26 mouse cellular contexts compared by ENCODE assay signal in genomic region chr3:104743864-104744263, GRCm38 (mm10). TPM values are rescaled to one million over a fixed set of nuclear protein-coding genes. Genes with fewer than 3 reads are reported as not detected.
DNase-seq lines count a peak whose midpoint lies in the region; ATAC-seq and TF ChIP-seq lines count a peak whose summit lies in the region.
"Had no signal": no experiment of that assay in that cellular context is flagged by ENCODE, and none has a peak within 500 bp of the region (broad histone marks: within the 10 kb centered on the region; RNA-seq: fewer than 3 reads in every experiment).

No protein-coding gene starts in this region.

- no peak for TF ChIP-seq CTCF in forebrain, postnatal 0 days (IDR thresholded peaks at IDR 0.05; ENCODE audit: low read depth)
- no peak for TF ChIP-seq CTCF in hindbrain, postnatal 0 days (IDR thresholded peaks at IDR 0.05; ENCODE audit: low read depth)

- no peak overlapping the region for H3K4me3 ChIP-seq in myocyte
- no peak overlapping the region for H3K4me3 ChIP-seq in forebrain, postnatal 0 days (ENCODE audit: low read depth, low read length)
- H3K4me3 ChIP-seq in hindbrain, postnatal 0 days (ENCODE audit: low read length): no peak overlapping the region
- H3K4me3 ChIP-seq: forebrain, embryonic 15.5 days; hindbrain, embryonic 10.5 days; hindbrain, embryonic 13.5 days had no signal

- no peaks in the 10 kb centered on the region for H3K9me3 ChIP-seq in forebrain, postnatal 0 days (ENCODE audit: low read length)
- no peaks in the 10 kb centered on the region for H3K9me3 ChIP-seq in hindbrain, postnatal 0 days (ENCODE audit: low read length)
- H3K9me3 ChIP-seq: forebrain, embryonic 15.5 days; hindbrain, embryonic 10.5 days; hindbrain, embryonic 13.5 days had no signal

- ATAC-seq in common myeloid progenitor, adult 5-6 weeks (replicated peaks; ENCODE audit: low read depth, poor library complexity, severe bottlenecking): peak; percentile 89
- ATAC-seq in hematopoietic stem cell, adult 5-6 weeks (replicated peaks in 1 of 2; ENCODE audit: insufficient read depth in 1 of 2, low FRiP score in 2 of 2, low TSS enrichment in 1 of 2, low read depth in 1 of 2, poor library complexity in 2 of 2, severe bottlenecking in 2 of 2): peak; percentile 72 to 84
- no peak for ATAC-seq in forebrain, postnatal 0 days
- ATAC-seq in hindbrain, postnatal 0 days: no peak
- ATAC-seq: forebrain, embryonic 15.5 days; hindbrain, embryonic 16.5 days; inflammation-experienced regulatory T-cells, adult 6 months; intestine, embryonic 16.5 days; Patski had no signal

- WGBS in forebrain, postnatal 0 days: 60% methylated on average over 1 of the region's 1 CpGs
- 85% methylated on average over 1 of the region's 1 CpGs for WGBS in hindbrain, postnatal 0 days

- DNase-seq in 3T3-L1 (ENCODE audit: low read depth, low spot score): peak; percentile 9
- DNase-seq in forebrain, postnatal 0 days: no peak
- no peak for DNase-seq in hindbrain, postnatal 0 days (ENCODE audit: low spot score)
- DNase-seq in kidney, postnatal 25 days: no peak
- DNase-seq: adrenal gland, adult 8-10 months; adrenal gland, postnatal 25 days; cerebellum, adult 11-12 months; cerebellum, adult 8-10 months; cerebellum, postnatal 10 days; cerebellum, postnatal 36 days; gastrocnemius, postnatal 10 days; gastrocnemius, postnatal 36 days; heart, adult 11 months had no signal

- no peaks in the 10 kb centered on the region for H3K4me1 ChIP-seq in forebrain, postnatal 0 days (ENCODE audit: insufficient read depth)
- H3K4me1 ChIP-seq in hindbrain, postnatal 0 days (ENCODE audit: insufficient read depth, low read length): no peaks in the 10 kb centered on the region
- H3K4me1 ChIP-seq: forebrain, embryonic 15.5 days; hindbrain, embryonic 10.5 days; hindbrain, embryonic 13.5 days had no signal

- TF ChIP-seq POLR2A in myocyte (IDR thresholded peaks at IDR 0.05; ENCODE audit: insufficient read length, low read depth): no peak

- H3K79me2 ChIP-seq in myocyte (ENCODE audit: control insufficient read depth, insufficient read depth): no peaks in the 10 kb centered on the region

- H3K9ac ChIP-seq in forebrain, postnatal 0 days: no peak overlapping the region
- no peak overlapping the region for H3K9ac ChIP-seq in hindbrain, postnatal 0 days (replicated peaks; ENCODE audit: low read length)
- H3K9ac ChIP-seq: forebrain, embryonic 15.5 days; hindbrain, embryonic 13.5 days had no signal

- peak overlapping the region; percentile 32 for H3K4me2 ChIP-seq in myocyte (ENCODE audit: low read depth)
- no peak overlapping the region for H3K4me2 ChIP-seq in forebrain, postnatal 0 days (ENCODE audit: low read depth)
- H3K4me2 ChIP-seq in hindbrain, postnatal 0 days (ENCODE audit: low read depth, low read length): no peak overlapping the region
- H3K4me2 ChIP-seq: forebrain, embryonic 15.5 days; heart, embryonic 11.5 days; hindbrain, embryonic 13.5 days had no signal

- peaks cover 9% of the 10 kb centered on the region for H3K27me3 ChIP-seq in myocyte (ENCODE audit: control insufficient read depth, insufficient read depth, insufficient read length)
- H3K27me3 ChIP-seq in forebrain, postnatal 0 days (ENCODE audit: insufficient read depth, low read length): no peaks in the 10 kb centered on the region
- no peaks in the 10 kb centered on the region for H3K27me3 ChIP-seq in hindbrain, postnatal 0 days (ENCODE audit: insufficient read depth, low read length)
- H3K27me3 ChIP-seq: forebrain, embryonic 15.5 days; hindbrain, embryonic 13.5 days; Patski had no signal

- no peak overlapping the region for H3ac ChIP-seq in myocyte (ENCODE audit: control insufficient read depth, insufficient read length)

- H3K36me3 ChIP-seq in myocyte (ENCODE audit: control insufficient read depth, insufficient read depth): no peaks in the 10 kb centered on the region
- no peaks in the 10 kb centered on the region for H3K36me3 ChIP-seq in forebrain, postnatal 0 days (ENCODE audit: insufficient read depth)
- H3K36me3 ChIP-seq in hindbrain, postnatal 0 days (ENCODE audit: insufficient read depth, low read length): no peaks in the 10 kb centered on the region
- H3K36me3 ChIP-seq: forebrain, embryonic 15.5 days; hindbrain, embryonic 10.5 days; hindbrain, embryonic 13.5 days had no signal

- no peak overlapping the region for H3K27ac ChIP-seq in forebrain, postnatal 0 days (ENCODE audit: low read depth, low read length)
- no peak overlapping the region for H3K27ac ChIP-seq in hindbrain, postnatal 0 days
- H3K27ac ChIP-seq: forebrain, embryonic 15.5 days; hindbrain, embryonic 10.5 days; hindbrain, embryonic 13.5 days had no signal

TF ChIP-seq in myocyte, 11 proteins besides CTCF, POLR2A, EP300 and RAD21:
- TF ChIP-seq SRF (IDR thresholded peaks at IDR 0.05; ENCODE audit: control insufficient read depth, insufficient read length, low read depth) (no peak), CEBPB (IDR thresholded peaks at IDR 0.05; ENCODE audit: insufficient read depth, poor library complexity, severe bottlenecking) (no peak), MYOD1 (IDR thresholded peaks at IDR 0.05; ENCODE audit: control insufficient read depth in 1 of 3, insufficient read length in 2 of 3, low read depth in 2 of 3) (no peak), USF1 (IDR thresholded peaks at IDR 0.05; ENCODE audit: low read depth) (no peak), MAX (IDR thresholded peaks at IDR 0.05; ENCODE audit: low read depth) (no peak), MYOG (IDR thresholded peaks at IDR 0.05; ENCODE audit: control insufficient read depth in 1 of 3, insufficient read depth in 1 of 3, insufficient read length in 2 of 3, low read depth in 2 of 3) (no peak), POLR2AphosphoS2 (IDR thresholded peaks at IDR 0.05; ENCODE audit: insufficient read length, low read depth) (no peak), TCF12 (IDR thresholded peaks at IDR 0.05; ENCODE audit: insufficient read depth, poor library complexity, severe bottlenecking) (no peak), TCF3 (IDR thresholded peaks at IDR 0.05; ENCODE audit: insufficient read length, low read depth) (no peak), E2F4 (IDR thresholded peaks at IDR 0.05; ENCODE audit: insufficient read depth) (no peak)
TF ChIP-seq in myocyte: peak in this region for 0.

RNA-seq across cellular contexts. Expression of gene Ppm1j, which starts 37.0 kb away (rescaled TPM):
- 0.78 TPM in 1 of 2 replicates, not detected in the other for total RNA-seq in common myeloid progenitor, adult 5-6 weeks (2017)
- not detected in 2 replicates for total RNA-seq in hematopoietic stem cell, adult 5-6 weeks (2017)
- 0.58 TPM for polyA plus RNA-seq in myocyte (2012; fragmentation: generic; extraction: Trizol)
- 2.5 and 2.6 TPM in 2 replicates for total RNA-seq in forebrain, postnatal 0 days (2014; rRNA removed)
- 2.0 TPM in 2 replicates for polyA plus RNA-seq in forebrain, postnatal 0 days (2015; fragmentation: Nextera tagmentation; extraction: Ambion mirVana)
- 0.36 and 0.58 TPM in 2 replicates for total RNA-seq in hindbrain, postnatal 0 days (2014; rRNA removed)
- polyA plus RNA-seq in hindbrain, postnatal 0 days (2015; fragmentation: Nextera tagmentation; extraction: Ambion mirVana): 0.99 and 1.9 TPM in 2 replicates

RNA-seq across cellular contexts. Expression of gene Fam19a3, which starts 37.8 kb away (rescaled TPM):
- total RNA-seq in common myeloid progenitor, adult 5-6 weeks (2017): not detected in 2 replicates
- 0.13 TPM in 1 of 2 replicates, not detected in the other for total RNA-seq in hematopoietic stem cell, adult 5-6 weeks (2017)
- polyA plus RNA-seq in myocyte (2012; fragmentation: generic; extraction: Trizol): not detected
- total RNA-seq in forebrain, postnatal 0 days (2014; rRNA removed): 0.08 and 0.10 TPM in 2 replicates
- polyA plus RNA-seq in forebrain, postnatal 0 days (2015; fragmentation: Nextera tagmentation; extraction: Ambion mirVana): 0.05 and 0.18 TPM in 2 replicates
- 0.21 TPM in 1 of 2 replicates, not detected in the other for total RNA-seq in hindbrain, postnatal 0 days (2014; rRNA removed)
- polyA plus RNA-seq in hindbrain, postnatal 0 days (2015; fragmentation: Nextera tagmentation; extraction: Ambion mirVana): not detected in 2 replicates
- polyA plus RNA-seq: C2C12; embryonic facial prominence, embryonic 11.5 days had no signal

RNA-seq across cellular contexts. Expression of gene Rhoc, which starts 44.3 kb away (rescaled TPM):
- 2.4 TPM in 1 of 2 replicates, not detected in the other for total RNA-seq in common myeloid progenitor, adult 5-6 weeks (2017)
- 0.45 and 1.1 TPM in 2 replicates for total RNA-seq in hematopoietic stem cell, adult 5-6 weeks (2017)
- polyA plus RNA-seq in myocyte (2012; fragmentation: generic; extraction: Trizol): 474 TPM
- 38.0 and 42.7 TPM in 2 replicates for total RNA-seq in forebrain, postnatal 0 days (2014; rRNA removed)
- polyA plus RNA-seq in forebrain, postnatal 0 days (2015; fragmentation: Nextera tagmentation; extraction: Ambion mirVana): 42.5 and 45.1 TPM in 2 replicates
- total RNA-seq in hindbrain, postnatal 0 days (2014; rRNA removed): 49.9 and 63.4 TPM in 2 replicates
- 54.8 and 55.7 TPM in 2 replicates for polyA plus RNA-seq in hindbrain, postnatal 0 days (2015; fragmentation: Nextera tagmentation; extraction: Ambion mirVana)

Comparison
In these comparisons a context has a peak if more than half of its experiments do, and no peak if none do; other contexts are left out.
1. ATAC-seq: peak in common myeloid progenitor, adult 5-6 weeks (single experiment) and hematopoietic stem cell, adult 5-6 weeks (2 of 2); none in forebrain, postnatal 0 days (single experiment) and hindbrain, postnatal 0 days (single experiment).
2. RNA of gene Rhoc, which starts 44.3 kb away (total RNA-seq): 49.9 to 63.4 TPM in hindbrain, postnatal 0 days and 38.0 to 42.7 TPM in forebrain, postnatal 0 days; 2.4 TPM in common myeloid progenitor, adult 5-6 weeks and 0.45 to 1.1 TPM in hematopoietic stem cell, adult 5-6 weeks; every median in the first group is over 10 times any median in the second.